Mouse (Mus musculus) midbrain, embryonic 13.5 days (tissue): ENCODE results near the gene Canx. TPM values are rescaled to one million over a fixed set of nuclear protein-coding genes. Genes with fewer than 3 reads are reported as not detected.
"Not testable (repeated sequence)": the region's sequence is repeated elsewhere in the genome, so short reads cannot be mapped to it uniquely, and the experiment has no call there.

Source experiments
- ATAC-seq: fragments of 200-750 bp; cut with Nextera tagmentation; 2 replicates; pipeline ENCODE4 v1.8.0; 2017; ENCODE audit warnings: mild to moderate bottlenecking, moderate TSS enrichment, moderate library complexity
- H3K27ac ChIP-seq: fragments of 300-500 bp; sonication (generic); 2 replicates; pipeline ENCODE4 v1.5.1; 2015; ENCODE audit warnings: inconsistent platforms, mild to moderate bottlenecking, moderate library complexity
- H3K27me3 ChIP-seq: fragments of 300-500 bp; sonication (generic); 2 replicates; pipeline ENCODE4 v1.6.1; 2015; ENCODE audit warnings: mild to moderate bottlenecking, inconsistent platforms
- H3K36me3 ChIP-seq: fragments of 300-500 bp; sonication (generic); 2 replicates; pipeline ENCODE4 v1.6.1; 2015; ENCODE audit warnings: mild to moderate bottlenecking, inconsistent platforms
- H3K4me1 ChIP-seq: fragments of 300-500 bp; sonication (generic); replicated peaks from 2 replicates; pipeline ENCODE4 v1.6.1; 2015; ENCODE audit warnings: inconsistent platforms
- H3K4me2 ChIP-seq: fragments of 300-500 bp; sonication (generic); replicated peaks from 2 replicates; pipeline ENCODE4 v1.6.1; 2015; ENCODE audit warnings: moderate library complexity, mild to moderate bottlenecking, inconsistent platforms
- H3K4me3 ChIP-seq: fragments of 300-500 bp; sonication (generic); replicated peaks from 2 replicates; pipeline ENCODE4 v1.5.1; 2015; ENCODE audit warnings: mild to moderate bottlenecking, inconsistent platforms
- H3K9ac ChIP-seq: fragments of 300-500 bp; sonication (generic); replicated peaks from 2 replicates; pipeline ENCODE4 v1.6.1; 2015; ENCODE audit warnings: mild to moderate bottlenecking, inconsistent platforms
- H3K9me3 ChIP-seq: fragments of 300-500 bp; sonication (generic); 2 replicates; pipeline ENCODE4 v1.6.1; 2016; ENCODE audit warnings: mild to moderate bottlenecking, inconsistent platforms
- WGBS: fragments of 180-500 bp; shearing (Covaris S2); methylation state at CpG from one replicate; pipeline ENCODE4 v1.1.7; 2015; 5-methylcytosine and 5-hydroxymethylcytosine counted together
- polyA plus RNA-seq: library from polyadenylated mRNA; unstranded; fragments of >200 nt; fragmentation: Nextera tagmentation; extraction: Ambion mirVana; gene quantifications from 2 replicates; pipeline ENCODE4 v1.2.1, GENCODE M21; 2015

Canx gene
- polyA plus RNA-seq, 1 experiment from 2014 or later = 262 TPM

GRCm38 (mm10) chr11:50361282-50361681, 35.8 kb upstream of the Canx start:
- H3K4me1 ChIP-seq, H3K9me3 ChIP-seq, ATAC-seq, H3K36me3 ChIP-seq, H3K27ac ChIP-seq, H3K4me3 ChIP-seq, H3K4me2 ChIP-seq, H3K9ac ChIP-seq: not testable (repeated sequence)
- H3K27me3 ChIP-seq = peaks cover 30% of the 10 kb centered on the region
- WGBS = 69% methylated on average over 1 of the region's 1 CpGs

- H3K36me3 ChIP-seq = no peaks in the 10 kb centered on the region
Measured at GRCm38 (mm10) chr11:50358950-50359861, 33.7 kb upstream of the Canx start.

GRCm38 (mm10) chr11:50355395-50355794, 29.9 kb upstream of the Canx start:
- Histone ChIP-seq H3K4me1 (peaks cover 9% of the 10 kb centered on the region; the same call in 1 of the 2 replicates), H3K36me3 (no peaks in the 10 kb centered on the region), H3K27ac (no peak overlapping the region), H3K4me2 (no peak overlapping the region), H3K9ac (no peak overlapping the region), H3K27me3 (peaks cover 27% of the 10 kb centered on the region), H3K4me3 (no peak overlapping the region), H3K9me3 (no peaks in the 10 kb centered on the region)
- ATAC-seq = no peak
- 73% methylated on average over 1 of the region's 1 CpGs for WGBS

More at GRCm38 (mm10) chr11:50358950-50359861, 33.7 kb upstream of the Canx start:
- peak overlapping the region; percentile 44; the same call in 1 of the 2 replicates for H3K27ac ChIP-seq
- peaks cover 9% of the 10 kb centered on the region; the same call in 1 of the 2 replicates for H3K4me1 ChIP-seq
- peak overlapping the region; percentile 69 for H3K9ac ChIP-seq
- peak overlapping the region; percentile 52 for H3K4me3 ChIP-seq
- peak; percentile 65 for ATAC-seq
- peak overlapping the region; percentile 84 for H3K4me2 ChIP-seq
- peaks cover 30% of the 10 kb centered on the region for H3K27me3 ChIP-seq
- no peaks in the 10 kb centered on the region for H3K9me3 ChIP-seq
- WGBS = 3% methylated on average over 74 of the region's 74 CpGs

- H3K4me1 ChIP-seq = peaks cover 9% of the 10 kb centered on the region; the same call in 1 of the 2 replicates
- H3K9ac ChIP-seq = no peak overlapping the region
- H3K36me3 ChIP-seq = no peaks in the 10 kb centered on the region
- no peak overlapping the region for H3K4me2 ChIP-seq
- no peak overlapping the region for H3K27ac ChIP-seq
- WGBS = 80% methylated on average over 3 of the region's 3 CpGs
- H3K9me3 ChIP-seq = no peaks in the 10 kb centered on the region
- no peak for ATAC-seq
- peaks cover 25% of the 10 kb centered on the region for H3K27me3 ChIP-seq
- H3K4me3 ChIP-seq = no peak overlapping the region
Measured at GRCm38 (mm10) chr11:50354851-50355250, 29.4 kb upstream of the Canx start.

DNA sequence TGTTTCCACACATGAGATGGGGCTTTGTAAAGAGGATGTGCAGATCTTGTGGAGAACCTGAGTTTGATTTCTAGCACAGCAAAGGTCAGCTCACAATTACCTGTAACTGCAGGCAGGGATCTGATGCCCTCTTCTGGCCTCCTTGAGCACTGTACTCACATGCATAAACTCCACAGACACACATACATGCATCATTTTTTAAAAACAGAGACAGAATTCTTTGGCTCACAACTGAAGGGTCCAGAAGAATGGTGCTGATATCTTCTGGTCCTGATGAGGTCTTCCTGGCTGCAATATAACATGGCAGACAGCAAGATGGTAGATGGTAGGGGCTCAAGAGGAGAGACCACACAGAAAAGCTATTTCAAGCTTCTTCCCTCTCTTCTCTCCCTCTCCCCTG, 28.7 kb upstream of the Canx start, which contains the start of gene Cby3:
Gene Cby3, plus strand, starts transcription at position 301 of the 400 bp plus-strand sequence.
- Histone ChIP-seq H3K9me3 (no peaks in the 10 kb centered on the region), H3K4me3 (no peak within 1 kb of the TSS), H3K4me1 (peaks cover 4% of the 10 kb centered on the region; the same call in 1 of the 2 replicates), H3K27ac (no peak within 1 kb of the TSS), H3K36me3 (no peaks in the 10 kb centered on the region), H3K4me2 (no peak within 1 kb of the TSS), H3K9ac (no peak within 1 kb of the TSS), H3K27me3 (peaks cover 18% of the 10 kb centered on the region)
- ATAC-seq = no peak

GRCm38 (mm10) chr11:50352177-50352576, 26.7 kb upstream of the Canx start:
- Histone ChIP-seq H3K4me1 (no peaks in the 10 kb centered on the region), H3K4me2 (no peak overlapping the region), H3K36me3 (no peaks in the 10 kb centered on the region), H3K4me3 (no peak overlapping the region), H3K27me3 (0 out of 2 replicates have a peak, but pooled peaks cover 1% of the 10 kb centered on the region), H3K9ac (no peak overlapping the region), H3K9me3 (no peaks in the 10 kb centered on the region), H3K27ac (no peak overlapping the region)
- no peak for ATAC-seq
- 85% methylated on average over 2 of the region's 2 CpGs for WGBS

- Histone ChIP-seq H3K36me3 (no peaks in the 10 kb centered on the region), H3K27ac (no peak overlapping the region), H3K27me3 (no peaks in the 10 kb centered on the region), H3K9me3 (no peaks in the 10 kb centered on the region), H3K4me3 (no peak overlapping the region), H3K4me1 (no peaks in the 10 kb centered on the region), H3K9ac (no peak overlapping the region), H3K4me2 (no peak overlapping the region)
- 90% methylated on average over 9 of the region's 9 CpGs for WGBS
- no peak for ATAC-seq
Measured at GRCm38 (mm10) chr11:50346256-50347032, 21.0 kb upstream of the Canx start.

DNA sequence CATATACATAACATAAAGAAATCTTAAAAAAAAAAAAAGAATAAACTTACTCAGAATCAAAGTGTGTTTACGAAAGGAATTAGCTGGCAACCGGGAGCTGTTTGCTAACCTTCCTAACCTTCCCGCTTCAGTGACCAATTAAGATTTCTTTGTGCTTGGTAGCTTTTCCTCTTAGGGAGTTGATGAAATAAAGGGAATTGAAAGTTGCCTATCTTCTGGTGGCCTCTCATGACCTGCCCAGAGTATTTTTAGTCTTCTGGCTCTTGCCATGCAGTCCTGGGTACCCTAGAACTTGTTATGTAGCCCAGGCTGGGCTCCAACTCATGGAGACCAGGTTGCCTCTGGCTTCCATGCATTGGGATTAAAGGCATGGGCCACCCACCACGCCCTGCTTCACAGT, 20.0 kb upstream of the Canx start:
- Histone ChIP-seq H3K36me3 (no peaks in the 10 kb centered on the region), H3K4me2 (no peak overlapping the region), H3K9me3 (no peaks in the 10 kb centered on the region), H3K4me3 (no peak overlapping the region), H3K4me1 (no peaks in the 10 kb centered on the region), H3K27ac (no peak overlapping the region), H3K27me3 (no peaks in the 10 kb centered on the region), H3K9ac (no peak overlapping the region)
- ATAC-seq = no peak
- WGBS = 70% methylated on average over 4 of the region's 4 CpGs

DNA sequence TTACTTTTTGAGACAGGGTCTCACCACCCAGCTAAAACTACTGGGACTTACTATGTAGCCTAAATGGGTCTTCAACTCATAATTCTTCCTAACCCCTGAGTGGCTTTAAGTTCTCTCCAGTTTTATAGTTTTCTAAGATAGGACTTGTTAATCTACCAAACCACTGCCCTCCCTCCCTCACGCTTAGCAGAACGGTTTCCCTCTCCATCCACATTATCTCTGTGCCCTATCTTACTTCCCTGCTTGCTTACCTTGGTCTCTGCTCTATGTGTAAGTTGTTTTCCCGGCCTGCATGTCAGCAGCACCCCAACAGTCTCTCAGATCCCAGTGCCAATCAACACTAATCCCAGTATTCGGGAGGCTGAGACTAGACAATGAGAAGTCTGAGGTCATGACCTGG, 11.4 kb upstream of the Canx start:
- Histone ChIP-seq H3K27ac (no peak overlapping the region), H3K27me3 (no peaks in the 10 kb centered on the region), H3K9ac (no peak overlapping the region), H3K9me3 (no peaks in the 10 kb centered on the region), H3K4me2 (no peak overlapping the region), H3K4me1 (no peaks in the 10 kb centered on the region), H3K4me3 (no peak overlapping the region), H3K36me3 (no peaks in the 10 kb centered on the region)
- ATAC-seq = no peak
- 66% methylated on average over 4 of the region's 4 CpGs for WGBS

- no peaks in the 10 kb centered on the region for H3K9me3 ChIP-seq
Measured at GRCm38 (mm10) chr11:50336126-50336525, 10.7 kb upstream of the Canx start.

DNA sequence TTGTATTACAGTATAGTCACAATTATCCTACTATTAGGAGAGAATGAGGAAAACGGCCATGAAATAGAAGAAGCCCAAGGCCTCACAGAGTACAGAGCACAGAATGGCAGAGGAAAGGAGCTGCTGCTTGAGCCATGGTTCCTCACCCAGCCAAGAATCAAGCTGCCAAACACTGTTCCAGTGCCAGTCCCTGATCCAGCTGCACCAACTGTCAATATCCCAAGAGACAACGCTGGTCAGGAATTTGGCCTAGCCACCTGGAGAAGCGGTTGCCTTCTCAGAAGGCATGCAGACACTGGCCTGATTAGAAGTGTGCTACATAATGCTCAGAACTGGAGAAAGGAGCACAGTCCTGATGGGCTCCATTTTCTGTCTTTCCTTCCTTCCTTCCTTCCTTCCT, 7.7 kb upstream of the Canx start:
- WGBS = 95% methylated on average over 3 of the region's 3 CpGs

More at GRCm38 (mm10) chr11:50336126-50336525, 10.7 kb upstream of the Canx start:
- Histone ChIP-seq H3K9ac (no peak overlapping the region), H3K4me1 (no peaks in the 10 kb centered on the region), H3K4me3 (no peak overlapping the region), H3K36me3 (no peaks in the 10 kb centered on the region), H3K27ac (no peak overlapping the region), H3K27me3 (no peaks in the 10 kb centered on the region), H3K4me2 (no peak overlapping the region)
- 45% methylated on average over 1 of the region's 1 CpGs for WGBS
- no peak for ATAC-seq

DNA sequence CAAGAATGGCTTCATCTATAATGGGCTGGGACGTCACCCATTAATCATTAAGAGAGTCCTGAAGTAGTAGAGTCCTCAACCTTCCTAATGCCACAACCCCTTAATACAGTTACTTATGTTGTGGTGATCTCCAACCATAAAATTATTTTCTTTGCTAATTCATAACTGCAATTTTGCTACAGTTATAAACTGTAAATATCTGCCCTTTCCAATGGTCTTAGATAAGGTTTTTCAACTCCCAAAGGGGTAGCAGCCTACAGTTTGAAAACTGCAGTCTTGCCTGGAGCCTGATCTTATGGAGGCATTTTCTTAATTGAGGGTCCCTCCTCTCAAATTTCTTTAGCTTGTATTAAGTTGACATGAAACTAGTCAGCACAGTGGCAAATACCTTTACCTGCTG, 3.9 kb upstream of the Canx start:
- H3K36me3 ChIP-seq = no peaks in the 10 kb centered on the region
- H3K9ac ChIP-seq = no peak overlapping the region
- H3K4me1 ChIP-seq = peaks cover 13% of the 10 kb centered on the region
- H3K9me3 ChIP-seq = no peaks in the 10 kb centered on the region
- no peaks in the 10 kb centered on the region for H3K27me3 ChIP-seq
- no peak overlapping the region for H3K27ac ChIP-seq
- H3K4me2 ChIP-seq = no peak overlapping the region
- WGBS = 96% methylated on average over 1 of the region's 1 CpGs
- no peak overlapping the region for H3K4me3 ChIP-seq
- no peak for ATAC-seq

More for the DNA sequence above, 7.7 kb upstream of the Canx start:
- no peaks in the 10 kb centered on the region for H3K27me3 ChIP-seq
- no peak overlapping the region for H3K9ac ChIP-seq
- H3K4me3 ChIP-seq = no peak overlapping the region
- H3K4me2 ChIP-seq = no peak overlapping the region
- no peak for ATAC-seq
- no peaks in the 10 kb centered on the region for H3K9me3 ChIP-seq
- H3K36me3 ChIP-seq = no peaks in the 10 kb centered on the region
- H3K27ac ChIP-seq = no peak overlapping the region
- H3K4me1 ChIP-seq = no peaks in the 10 kb centered on the region
